Mouse (Mus musculus) lung, postnatal 0 days (tissue): ENCODE data around the gene Abca7.

Experiments used
- CTCF ChIP-seq: IDR thresholded peaks from 2 replicates; pipeline ENCODE4 v1.5.1; 2016; ENCODE audit warnings: antibody characterized with exemption, mild to moderate bottlenecking
- EP300 ChIP-seq: IDR thresholded peaks from 2 replicates; pipeline ENCODE4 v1.6.1; 2016; ENCODE audit warnings: antibody characterized with exemption, mild to moderate bottlenecking, control low read depth

DNA sequence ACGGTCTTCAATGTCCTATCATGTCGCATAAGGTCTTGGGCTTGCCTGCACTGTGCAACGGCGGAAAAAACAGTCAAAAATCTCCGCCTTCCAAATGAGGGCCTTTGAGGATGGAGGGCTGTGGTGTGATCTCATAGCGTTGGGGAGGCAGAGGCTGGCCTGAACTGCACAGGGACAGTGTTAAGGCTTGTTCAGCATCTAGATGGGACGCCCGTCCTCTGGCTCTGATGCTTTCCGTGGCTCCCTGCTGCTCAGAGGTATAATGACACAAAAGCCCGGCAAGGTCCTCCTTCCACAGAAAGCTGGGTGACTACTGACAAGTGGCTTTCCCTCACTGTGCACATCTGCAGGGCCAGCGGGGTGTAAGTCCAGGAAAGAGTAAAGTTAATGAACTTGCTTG, 23.9 kb downstream of the Abca7 start:
- TF ChIP-seq CTCF: no peak
- no peak for TF ChIP-seq EP300
